Mouse (Mus musculus) inflammation-experienced regulatory T-cells, adult 6 months (primary cell): ENCODE results near the gene Mycbp2. TPM values are rescaled to one million over a fixed set of nuclear protein-coding genes. Genes with fewer than 3 reads are reported as not detected.

Experiments used
- ATAC-seq: one replicate; pipeline ENCODE4 v1.8.0; 2017
- polyA plus RNA-seq, 3 experiments: library from polyadenylated mRNA; unstranded; fragments of 100-300 nt; shearing (Covaris generic); gene quantifications; one replicate each; pipeline ENCODE4 v1.2.1; 2017

Mycbp2 gene
- polyA plus RNA-seq, 3 experiments from 2014 or later: 46.3 to 113 (median 111) TPM

DNA sequence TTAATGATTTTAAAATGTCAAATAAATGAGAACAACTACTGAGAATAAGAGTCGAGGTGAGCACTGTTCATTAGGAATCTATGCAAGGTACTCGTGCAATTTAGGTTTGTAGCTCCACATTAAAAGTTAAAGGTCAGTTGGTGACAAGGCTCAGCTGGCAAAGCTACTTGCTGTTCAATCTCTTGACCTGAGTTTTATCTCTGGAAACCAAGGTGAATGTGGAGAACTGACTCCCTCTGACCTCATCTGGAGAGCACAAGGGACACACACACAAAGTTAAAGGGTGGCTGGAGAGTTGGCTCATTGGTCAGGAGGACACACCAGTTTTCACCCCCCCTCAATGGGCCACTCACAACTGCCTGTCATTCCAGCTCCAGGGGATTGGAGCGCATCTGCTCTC lies 245.4 kb downstream of the Mycbp2 start:
- no peak for ATAC-seq

- no peak for ATAC-seq
These were observed 246.3 kb downstream of the Mycbp2 start for GRCm38 (mm10) chr14:103100296-103100695.

DNA sequence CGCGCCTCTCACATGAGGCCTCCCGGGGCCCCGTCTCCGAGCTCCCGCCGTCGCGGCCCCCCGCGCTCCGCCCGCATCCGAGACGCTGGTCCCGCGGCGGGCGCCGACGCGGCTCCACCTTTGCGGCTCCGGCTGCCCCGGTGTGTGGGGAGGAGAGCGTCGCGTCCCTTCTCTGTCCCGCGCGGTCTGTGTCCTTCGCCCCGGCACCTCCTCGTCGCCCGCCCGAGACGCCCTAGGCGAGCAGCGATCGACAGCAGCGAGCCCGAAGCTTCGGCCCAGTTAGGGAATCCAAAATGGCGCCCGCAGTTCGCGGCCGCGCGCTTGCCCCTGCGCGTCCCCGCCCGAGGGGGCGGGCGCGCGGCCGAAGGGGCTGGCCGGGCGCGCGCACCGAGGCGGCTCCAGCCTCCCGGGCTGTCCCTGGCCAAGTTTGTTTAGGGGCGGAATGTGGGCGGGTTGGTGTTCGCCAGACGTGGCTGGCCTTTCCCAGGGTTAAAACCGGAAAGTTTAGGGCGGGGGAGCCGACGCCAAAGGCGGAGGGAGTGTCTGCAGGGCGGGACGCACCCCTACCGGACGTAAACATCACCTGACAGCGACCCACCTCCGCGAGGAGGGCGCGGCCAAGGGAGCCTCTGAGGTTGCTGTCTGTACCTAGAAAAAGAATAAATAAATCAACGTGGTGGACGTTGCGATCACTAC lies 247.2 kb downstream of the Mycbp2 start, which contains the start of gene Fbxl3:
Gene Fbxl3 (minus strand): TSS at position 329 of the 696 bp plus-strand sequence.
- ATAC-seq: peak; percentile 88

DNA sequence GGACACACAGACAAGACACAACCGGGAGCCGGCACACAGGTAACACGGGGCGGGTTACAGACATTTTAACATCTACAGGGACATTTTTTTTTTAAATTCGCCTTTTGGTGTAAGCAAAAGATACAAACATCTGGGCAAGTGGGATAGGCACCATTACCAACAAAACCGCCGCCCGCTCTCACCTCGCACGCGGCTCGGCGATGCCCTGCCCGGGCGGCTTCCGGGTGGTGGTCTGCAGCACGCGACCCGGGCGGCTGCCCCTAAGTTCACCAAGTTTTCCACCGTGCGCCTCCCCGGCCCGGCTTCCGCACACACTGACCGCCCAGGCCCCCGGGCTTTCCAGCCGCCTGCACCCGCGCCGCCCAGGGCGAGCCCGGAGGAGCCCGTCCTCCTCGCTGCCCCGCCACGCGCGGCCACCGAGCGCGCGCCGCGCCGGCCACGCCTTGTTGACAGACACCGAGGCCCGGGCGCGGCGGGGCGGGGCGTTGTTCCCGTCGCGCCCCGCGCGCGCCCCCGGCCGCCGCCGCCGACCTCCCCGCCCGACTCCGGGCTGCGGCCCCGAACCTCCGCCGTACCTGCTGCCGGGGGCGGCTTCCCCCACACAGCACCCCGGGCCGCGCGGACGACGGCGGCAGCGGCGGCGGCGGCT lies 247.9 kb downstream of the Mycbp2 start:
- peak; percentile 38 for ATAC-seq

DNA sequence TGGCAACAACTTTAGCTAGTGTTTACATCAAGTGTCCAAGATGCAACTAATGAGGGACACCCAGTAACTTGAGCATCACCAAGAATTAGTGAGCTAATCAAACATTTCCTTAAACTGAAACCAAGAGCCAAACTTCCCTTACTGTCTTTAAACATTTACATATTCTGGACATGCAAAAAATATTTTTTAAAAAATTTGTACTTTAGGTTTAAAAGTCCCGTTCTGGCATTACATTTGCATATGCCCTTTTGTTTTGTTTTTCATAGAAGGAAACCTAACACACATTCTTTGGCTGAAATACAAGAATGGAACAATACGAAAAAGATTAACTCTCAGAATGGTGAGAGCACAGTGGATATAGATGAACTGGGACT lies 248.4 kb downstream of the Mycbp2 start:
- no peak for ATAC-seq

DNA sequence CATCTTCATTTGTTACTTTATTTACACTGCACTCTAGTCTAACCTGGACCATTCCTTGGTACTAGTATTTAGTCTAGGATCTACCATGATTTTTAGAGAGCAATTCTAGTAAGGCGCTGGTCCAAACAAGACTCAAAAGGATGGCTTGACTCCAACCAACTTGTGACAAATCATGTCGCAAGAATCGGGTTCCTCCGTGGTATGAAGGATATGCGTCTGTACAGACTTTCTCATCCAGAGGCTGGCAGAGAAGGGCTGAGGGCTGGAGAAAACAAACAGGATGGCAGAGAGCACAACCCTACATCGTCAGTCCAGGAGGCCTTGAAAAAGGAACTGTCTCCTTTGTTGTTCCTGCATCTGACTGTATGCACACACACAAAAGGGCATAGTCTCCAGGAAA lies 250.0 kb downstream of the Mycbp2 start:
- no peak for ATAC-seq

- no peak for ATAC-seq
These were observed 250.8 kb downstream of the Mycbp2 start for GRCm38 (mm10) chr14:103095826-103096225.

GRCm38 (mm10) chr14:103095036-103095435 lies 251.6 kb downstream of the Mycbp2 start:
- no peak for ATAC-seq

GRCm38 (mm10) chr14:103093670-103094069 lies 252.9 kb downstream of the Mycbp2 start:
- peak; percentile 37 for ATAC-seq

- no peak for ATAC-seq
These were observed 253.4 kb downstream of the Mycbp2 start for GRCm38 (mm10) chr14:103093236-103093635.

DNA sequence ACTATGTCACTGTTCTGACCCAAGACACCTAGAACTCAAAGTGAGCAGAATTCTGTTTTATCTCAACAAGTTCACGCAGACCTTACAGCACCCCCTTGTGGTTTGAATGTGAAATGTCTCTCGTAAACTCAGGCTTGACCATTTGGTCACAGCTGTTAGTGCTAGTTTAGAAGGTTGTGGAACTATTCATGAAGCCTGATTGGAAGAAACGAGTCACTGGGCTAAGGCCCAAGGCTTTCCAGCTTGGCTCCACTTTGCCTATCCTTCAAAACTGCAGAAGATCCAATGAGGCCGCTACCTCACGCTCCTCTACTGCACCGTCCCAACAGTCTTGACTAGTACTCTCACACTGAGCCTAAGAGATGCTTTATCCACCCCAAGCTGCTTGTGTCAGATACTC lies 258.0 kb downstream of the Mycbp2 start:
- peak; percentile 63 for ATAC-seq

DNA sequence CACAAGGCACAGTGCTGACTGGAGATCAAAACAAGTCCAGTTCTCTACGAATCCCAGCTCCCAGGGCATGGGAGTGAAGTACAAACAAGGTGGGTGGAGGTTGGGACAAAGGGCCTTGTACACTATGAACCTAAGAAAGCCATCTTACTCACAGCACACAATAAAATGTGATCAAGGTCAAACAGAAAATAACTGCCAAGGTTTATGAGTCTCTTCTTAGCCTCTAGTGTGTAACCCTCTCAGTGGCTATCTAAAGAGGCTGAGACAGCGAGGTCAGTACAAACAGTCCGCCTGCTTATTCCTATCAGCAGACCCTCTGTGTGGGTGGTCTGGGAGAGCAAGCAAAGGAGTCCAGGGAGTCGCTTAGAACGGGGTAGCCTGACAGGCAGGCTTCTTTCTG lies 258.8 kb downstream of the Mycbp2 start:
- no peak for ATAC-seq

DNA sequence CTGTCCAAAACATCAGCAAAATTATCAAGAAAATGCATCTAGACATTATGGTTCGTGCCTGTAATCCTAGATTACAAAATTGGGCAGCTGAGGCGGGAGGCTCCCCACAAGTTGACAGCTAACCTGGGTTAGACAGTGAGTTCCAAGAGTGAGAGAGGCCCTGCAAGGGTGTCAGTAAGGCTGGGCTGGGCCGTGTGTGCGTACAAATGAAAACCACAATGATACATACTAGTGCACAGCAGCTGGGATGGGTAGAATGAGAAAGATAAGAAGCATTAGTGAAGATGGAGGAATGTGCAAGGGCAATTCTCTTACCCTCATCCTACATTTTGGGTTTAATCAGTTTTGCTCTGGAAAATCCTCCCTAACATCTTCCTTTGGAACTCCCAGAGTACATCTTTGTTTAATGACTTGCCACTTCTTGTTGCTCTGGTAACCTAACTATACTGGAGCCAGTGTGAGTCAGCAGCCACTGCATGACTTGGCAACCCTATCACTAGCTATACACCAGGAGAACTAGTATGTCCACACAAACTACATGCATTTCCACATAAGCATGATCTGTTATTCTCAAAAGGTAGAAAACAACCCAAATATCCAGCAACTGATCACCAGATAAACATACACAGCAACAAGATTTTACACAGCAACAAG lies 259.8 kb downstream of the Mycbp2 start:
- no peak for ATAC-seq

DNA sequence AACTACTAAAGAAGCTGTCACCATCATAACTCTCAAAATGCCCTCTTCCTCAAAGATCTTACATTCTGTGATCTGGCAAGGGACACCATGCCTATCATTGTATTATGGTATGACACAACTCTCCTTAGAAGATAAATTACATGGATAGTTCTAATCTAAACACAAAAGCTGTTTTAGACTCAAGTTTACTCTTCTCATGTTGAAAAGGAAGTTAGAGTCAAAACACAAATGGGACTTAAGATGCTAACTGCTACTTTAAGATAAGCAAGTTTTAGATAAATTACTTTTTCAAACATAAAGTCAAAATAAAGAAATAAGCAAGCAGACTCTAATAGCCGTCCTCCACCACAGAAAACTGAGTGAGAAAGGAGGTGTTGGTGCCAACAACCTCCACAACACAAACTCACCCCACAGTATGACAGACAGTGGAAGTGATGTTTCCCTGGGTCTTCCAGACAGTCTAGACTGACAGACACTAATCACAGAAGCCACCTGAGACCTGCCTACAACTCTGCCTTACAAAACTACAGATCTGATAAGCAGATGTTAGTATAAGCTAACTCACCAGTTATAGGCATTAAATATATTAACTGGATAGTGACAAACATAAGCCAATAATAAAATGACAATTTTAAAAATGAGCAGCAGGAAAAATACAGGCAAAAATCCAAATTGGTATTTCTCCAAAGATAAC lies 260.6 kb downstream of the Mycbp2 start:
- no peak for ATAC-seq

- no peak for ATAC-seq
These were observed 267.2 kb downstream of the Mycbp2 start for GRCm38 (mm10) chr14:103079209-103079977.

- ATAC-seq: peak; percentile 57
These were observed 268.4 kb downstream of the Mycbp2 start for GRCm38 (mm10) chr14:103078006-103078912.

DNA sequence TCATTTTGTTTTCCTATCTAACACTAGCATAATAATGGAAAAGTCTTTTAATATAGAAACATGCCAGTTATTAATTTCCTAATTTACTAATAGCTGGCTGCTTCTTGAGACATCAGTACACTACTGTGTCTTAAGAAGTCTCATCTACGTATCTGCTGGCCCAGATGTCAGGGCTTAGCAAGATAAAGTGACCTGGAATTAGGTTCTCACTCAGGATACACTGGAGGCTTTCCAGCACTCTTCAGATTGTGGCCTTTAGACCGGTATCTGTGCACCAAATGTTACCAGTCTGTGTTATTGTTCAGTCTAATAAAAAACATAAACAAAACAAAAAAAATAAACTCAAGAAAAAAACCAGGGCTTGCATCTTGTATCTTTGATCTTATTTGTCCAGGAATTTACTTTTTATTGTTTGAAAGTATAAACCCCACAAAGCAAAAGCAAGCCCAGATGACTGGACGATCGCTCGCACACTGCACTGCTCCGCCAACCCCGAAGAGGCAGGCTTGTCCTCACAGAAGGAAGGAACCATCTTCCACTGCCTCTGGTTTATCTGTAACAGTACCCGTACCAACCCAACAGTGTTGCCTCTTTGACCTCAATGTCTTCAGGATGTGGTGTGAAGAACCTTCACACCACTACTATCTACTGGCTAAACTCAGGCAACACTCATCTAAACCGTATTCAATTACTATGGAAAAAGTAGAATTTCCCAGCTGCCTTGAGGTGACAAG lies 269.2 kb downstream of the Mycbp2 start:
- peak; percentile 28 for ATAC-seq

GRCm38 (mm10) chr14:103075166-103075565 lies 271.4 kb downstream of the Mycbp2 start:
- ATAC-seq: no peak

- ATAC-seq: no peak
These were observed 272.8 kb downstream of the Mycbp2 start for GRCm38 (mm10) chr14:103073825-103074224.

- ATAC-seq: no peak
These were observed 273.9 kb downstream of the Mycbp2 start for GRCm38 (mm10) chr14:103072731-103073130.

DNA sequence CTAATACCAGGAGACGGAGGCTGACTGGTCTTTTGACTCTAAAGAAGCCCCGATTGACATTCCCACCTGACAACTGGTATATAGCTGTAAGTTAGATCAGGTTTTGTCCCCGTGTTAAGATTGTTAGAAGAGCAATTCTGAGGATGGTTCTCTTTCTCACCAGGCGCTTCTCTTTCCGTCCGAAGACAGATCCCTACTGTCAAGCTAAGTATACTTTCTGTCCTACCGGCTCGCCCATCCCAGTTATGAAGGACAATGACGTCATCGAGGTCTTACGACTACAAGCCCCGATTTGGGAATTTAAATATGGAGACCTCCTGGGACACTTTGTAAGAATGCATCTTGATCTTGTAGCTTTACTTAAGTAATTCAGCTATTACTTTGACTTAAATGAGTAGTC lies 275.1 kb downstream of the Mycbp2 start:
- no peak for ATAC-seq
